Mouse (Mus musculus) layer of hippocampus, adult 2 months (tissue): Measurements from ENCODE around the gene Gmeb1. TPM values are rescaled to one million over a fixed set of nuclear protein-coding genes. Genes with fewer than 3 reads are reported as not detected.
"Not testable (repeated sequence)": the region's sequence is repeated elsewhere in the genome, so short reads cannot be mapped to it uniquely, and the experiment has no call there.

Experiments used
- DNase-seq, 2 experiments: peaks; one replicate each; pipeline ENCODE4 v3.0.0; 2022; ENCODE audit warnings: low spot score in 2 of 2
- H3K27ac ChIP-seq: fragments of 200-600 bp; 2 replicates; pipeline ENCODE4 v1.8.1; 2022
- H3K4me3 ChIP-seq: fragments of 200-600 bp; 2 replicates; pipeline ENCODE4 v1.8.1; 2022; ENCODE audit warnings: mild to moderate bottlenecking
- CTCF ChIP-seq: fragments of 200-600 bp; conservative IDR thresholded peaks from 2 replicates; pipeline ENCODE4 v1.8.1; 2022; ENCODE audit warnings: antibody characterized with exemption, mild to moderate bottlenecking, moderate library complexity
- long read RNA-seq, 2 experiments: library from polyadenylated mRNA; stranded (forward); transcript quantifications; one replicate each; pipeline ENCODE4 v2.0.0; 2021; ENCODE audit warnings: borderline mapping rate in 2 of 2
- total RNA-seq, 2 experiments: library from RNA; stranded (reverse); gene quantifications; 2 replicates each; pipeline ENCODE4 v1.2.3; 2021

Gene Gmeb1
- 10 to 100 TPM; 25.2 to 28.3 TPM for total RNA-seq
- long read RNA-seq, experiment 1, partial matches to known transcripts: 0 of 4 reads
- long read RNA-seq, experiment 1, other reads (novel, unspliced or antisense): 3 of 4 reads
- long read RNA-seq, experiment 2, full-length matches to known transcripts: 6 of 12 reads
- long read RNA-seq, experiment 2, partial matches to known transcripts: 0 of 12 reads
- long read RNA-seq, experiment 2, other reads (novel, unspliced or antisense): 6 of 12 reads

DNA sequence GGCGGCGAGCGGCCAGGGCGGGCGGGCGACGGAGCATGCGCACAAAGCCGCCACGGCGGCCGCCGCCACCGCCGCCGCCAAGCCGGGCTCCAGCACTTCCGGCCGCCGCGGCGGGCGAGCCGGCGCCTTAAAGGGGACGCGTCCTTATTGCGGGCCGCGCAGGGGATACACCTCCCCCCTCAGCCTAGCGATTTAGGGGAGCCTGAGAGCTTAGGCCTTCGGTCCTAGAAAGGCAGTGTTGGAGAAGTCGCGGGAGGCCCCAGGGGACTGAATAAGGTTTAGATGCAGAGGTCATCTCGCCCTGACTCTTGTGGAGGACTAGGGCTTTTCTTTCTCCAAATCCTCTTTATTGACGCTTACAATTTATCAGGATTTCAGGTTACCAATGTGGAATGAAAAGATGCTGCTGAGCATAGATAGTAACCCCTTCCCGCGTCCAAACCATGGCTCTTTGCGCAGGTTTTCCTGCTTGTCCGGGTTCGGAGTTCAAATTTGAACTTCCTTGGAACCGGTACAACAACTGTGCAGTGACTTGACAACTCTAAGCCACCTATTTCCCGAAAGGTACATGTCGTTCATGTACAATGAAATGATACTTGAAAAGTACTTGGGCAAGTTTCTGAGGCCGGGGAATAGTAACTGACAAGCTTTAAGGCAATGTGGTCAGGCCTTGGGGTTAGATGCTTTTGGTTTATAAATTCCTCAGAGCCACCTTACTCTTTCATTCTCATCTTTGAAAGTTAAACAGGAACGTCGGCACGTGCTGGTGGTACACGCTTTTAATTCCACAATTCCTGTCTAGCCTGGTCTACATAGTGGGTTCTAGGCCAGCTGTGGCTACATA is at the start of gene Gmeb1:
Gene Gmeb1, minus strand, starts transcription at position 89 of the 844 bp plus-strand sequence.
- Histone ChIP-seq H3K27ac (peak within 1 kb of the TSS; percentile 99), H3K4me3 (peak within 1 kb of the TSS; percentile 82)
- no peak for TF ChIP-seq CTCF
- peak; percentile 67 to 71 for DNase-seq

DNA sequence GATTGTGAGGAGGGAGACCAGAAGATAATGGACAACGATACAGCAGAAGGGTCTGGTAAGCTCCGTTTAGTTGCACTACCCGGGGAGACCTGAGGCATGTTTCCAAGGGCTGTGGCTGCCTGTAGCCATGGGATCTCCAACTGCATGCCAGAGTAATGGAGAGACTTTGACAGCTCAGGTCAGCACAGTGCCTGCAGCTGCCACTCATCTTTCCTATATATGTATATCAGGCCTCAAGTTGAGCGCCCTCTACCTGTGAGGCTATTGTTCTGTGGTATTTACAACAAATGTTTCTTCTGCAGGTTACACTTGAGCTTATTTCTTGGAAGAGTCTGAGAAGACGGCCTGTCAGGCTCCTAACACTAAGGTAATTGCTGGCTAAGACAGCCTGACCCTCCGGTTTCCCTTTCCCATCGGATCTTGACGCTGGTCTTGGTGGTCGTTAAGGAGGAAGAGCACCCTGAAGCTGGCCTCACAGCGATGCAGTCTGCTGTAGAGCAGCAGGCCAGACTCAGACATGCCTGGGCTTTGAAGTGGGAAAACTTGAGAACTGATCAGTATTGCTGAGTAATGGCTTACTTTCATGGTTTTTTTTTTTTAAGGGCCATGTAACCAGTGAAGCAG is 48.6 kb upstream of the Gmeb1 start:
- Histone ChIP-seq H3K27ac (peak overlapping the region; percentile 97), H3K4me3 (peak overlapping the region; percentile 88)
- peak; percentile 78 for TF ChIP-seq CTCF
- DNase-seq: no peak

- TF ChIP-seq CTCF: no peak
- Histone ChIP-seq H3K27ac (peak overlapping the region; percentile 97), H3K4me3 (peak overlapping the region; percentile 88)
- DNase-seq: no peak
These were observed 47.9 kb upstream of the Gmeb1 start for GRCm38 (mm10) chr4:132309140-132309848.

GRCm38 (mm10) chr4:132308437-132309139 is 47.2 kb upstream of the Gmeb1 start:
- peak overlapping the region; percentile 88 for H3K4me3 ChIP-seq
- H3K27ac ChIP-seq: peak overlapping the region; percentile 97
- TF ChIP-seq CTCF: no peak
- peak; percentile 91 to 94 for DNase-seq

- DNase-seq: no peak
- no peak overlapping the region for H3K27ac ChIP-seq
- no peak overlapping the region for H3K4me3 ChIP-seq
- TF ChIP-seq CTCF: no peak
These were observed 44.6 kb upstream of the Gmeb1 start for GRCm38 (mm10) chr4:132306004-132306403.

GRCm38 (mm10) chr4:132305276-132305675 is 43.9 kb upstream of the Gmeb1 start:
- no peak for TF ChIP-seq CTCF
- Histone ChIP-seq H3K27ac (no peak overlapping the region), H3K4me3 (no peak overlapping the region)

GRCm38 (mm10) chr4:132303484-132303883 is 42.1 kb upstream of the Gmeb1 start:
- TF ChIP-seq CTCF: 0 out of 2 replicates have a peak, but pooled peaks have one; percentile 3
- not testable (repeated sequence) for H3K27ac ChIP-seq, DNase-seq
- peak overlapping the region; percentile 61 for H3K4me3 ChIP-seq

More at GRCm38 (mm10) chr4:132305276-132305675, 43.9 kb upstream of the Gmeb1 start:
- DNase-seq: no peak

DNA sequence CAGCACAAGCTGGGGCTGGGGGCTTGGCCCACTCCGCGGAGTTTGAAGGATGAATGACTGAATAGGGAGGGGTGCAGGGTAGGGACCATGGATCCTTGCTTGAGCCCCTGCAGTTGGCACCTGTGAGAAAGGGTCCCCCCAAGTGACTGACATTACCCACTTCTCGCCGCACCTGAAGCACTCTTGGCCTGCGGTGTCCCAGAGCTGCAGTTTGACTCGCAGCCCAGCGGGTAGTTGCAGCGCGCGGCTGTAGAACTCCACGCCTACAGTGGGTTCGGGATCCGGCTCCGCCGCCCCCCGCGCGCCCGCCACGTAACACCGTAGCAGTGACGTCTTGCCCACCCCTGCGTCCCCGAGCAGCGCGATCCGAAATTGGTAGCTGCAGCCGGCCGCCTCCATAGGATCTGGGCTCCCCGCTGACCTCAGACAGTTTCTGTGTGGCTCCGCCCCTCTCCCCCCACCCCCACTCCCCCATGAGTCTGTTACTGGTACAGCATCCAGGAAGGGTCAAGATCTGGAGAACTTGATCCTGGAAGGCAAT is 41.6 kb upstream of the Gmeb1 start, which contains the start of gene Rab42:
Gene Rab42, minus strand, starts transcription at position 447 of the 541 bp plus-strand sequence.
- TF ChIP-seq CTCF: peak; percentile 55
- Histone ChIP-seq H3K4me3 (peak within 1 kb of the TSS; percentile 61), H3K27ac (peak within 1 kb of the TSS; percentile 67)
- DNase-seq: peak; percentile 35 to 48

GRCm38 (mm10) chr4:132301965-132302938 is 40.9 kb upstream of the Gmeb1 start:
- no peak for DNase-seq
- peak overlapping the region; percentile 67; the same call in 1 of the 2 replicates for H3K27ac ChIP-seq
- peak overlapping the region; percentile 61 for H3K4me3 ChIP-seq
- TF ChIP-seq CTCF: no peak

DNA sequence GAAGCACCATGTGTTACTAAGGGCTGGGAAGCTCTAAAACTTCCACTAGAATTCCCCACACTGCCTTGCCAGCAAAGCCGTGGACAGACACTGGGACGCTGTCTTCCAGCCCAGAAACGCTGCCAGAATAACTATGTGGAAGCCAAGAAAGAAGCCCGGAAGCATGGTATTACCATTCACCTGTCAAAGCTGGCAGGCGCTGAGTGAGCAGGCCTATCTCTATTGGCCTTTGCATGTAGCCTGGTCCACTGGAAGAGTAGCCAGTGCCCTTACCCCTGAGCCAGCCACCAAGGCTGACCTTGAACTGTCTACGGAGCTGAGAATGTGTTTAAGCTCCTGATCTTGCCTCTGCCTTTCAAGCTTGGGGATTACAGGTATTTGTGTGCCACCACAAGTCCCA is 40.1 kb upstream of the Gmeb1 start:
- Histone ChIP-seq H3K27ac (no peak overlapping the region; the same call in 1 of the 2 replicates), H3K4me3 (no peak overlapping the region)
- no peak for TF ChIP-seq CTCF
- DNase-seq: no peak
